Mouse (Mus musculus) midbrain, embryonic 12.5 days (tissue): ENCODE results near the gene Fam163b. TPM values are rescaled to one million over a fixed set of nuclear protein-coding genes. Genes with fewer than 3 reads are reported as not detected.

Source experiments
- ATAC-seq: fragments of 200-750 bp; cut with Nextera tagmentation; 2 replicates; pipeline ENCODE4 v1.8.0; 2017; ENCODE audit warnings: low read depth, moderate TSS enrichment, moderate library complexity; ENCODE audit not compliant: low FRiP score
- H3K27ac ChIP-seq: fragments of 300-500 bp; sonication (generic); replicated peaks from 2 replicates; pipeline ENCODE4 v1.5.1; 2016; ENCODE audit warnings: mild to moderate bottlenecking
- H3K27me3 ChIP-seq: fragments of 300-500 bp; sonication (generic); 2 replicates; pipeline ENCODE4 v1.6.1; 2016; ENCODE audit warnings: mild to moderate bottlenecking
- H3K36me3 ChIP-seq: fragments of 300-500 bp; sonication (generic); 2 replicates; pipeline ENCODE4 v1.6.1; 2016
- H3K4me1 ChIP-seq: fragments of 300-500 bp; sonication (generic); 2 replicates; pipeline ENCODE4 v1.6.1; 2016
- H3K4me2 ChIP-seq: fragments of 300-500 bp; sonication (generic); replicated peaks from 2 replicates; pipeline ENCODE4 v1.6.1; 2016; ENCODE audit warnings: mild to moderate bottlenecking, moderate library complexity
- H3K4me3 ChIP-seq: fragments of 300-500 bp; sonication (generic); 2 replicates; pipeline ENCODE4 v1.5.1; 2016; ENCODE audit warnings: mild to moderate bottlenecking
- H3K9ac ChIP-seq: fragments of 300-500 bp; sonication (generic); replicated peaks from 2 replicates; pipeline ENCODE4 v1.6.1; 2016; ENCODE audit warnings: mild to moderate bottlenecking, moderate library complexity
- H3K9me3 ChIP-seq: fragments of 300-500 bp; sonication (generic); 2 replicates; pipeline ENCODE4 v1.6.1; 2016; ENCODE audit warnings: mild to moderate bottlenecking
- WGBS: fragments of 180-500 bp; shearing (Covaris S2); methylation state at CpG from one replicate; pipeline ENCODE4 v1.1.7; 2016; 5-methylcytosine and 5-hydroxymethylcytosine counted together
- polyA plus RNA-seq: library from polyadenylated mRNA; unstranded; fragments of >200 nt; fragmentation: Nextera tagmentation; extraction: Ambion mirVana; gene quantifications from 2 replicates; pipeline ENCODE4 v1.2.1, GENCODE M21; 2016

Gene Fam163b
- polyA plus RNA-seq, 1 experiment from 2014 or later = 0.27 TPM

DNA sequence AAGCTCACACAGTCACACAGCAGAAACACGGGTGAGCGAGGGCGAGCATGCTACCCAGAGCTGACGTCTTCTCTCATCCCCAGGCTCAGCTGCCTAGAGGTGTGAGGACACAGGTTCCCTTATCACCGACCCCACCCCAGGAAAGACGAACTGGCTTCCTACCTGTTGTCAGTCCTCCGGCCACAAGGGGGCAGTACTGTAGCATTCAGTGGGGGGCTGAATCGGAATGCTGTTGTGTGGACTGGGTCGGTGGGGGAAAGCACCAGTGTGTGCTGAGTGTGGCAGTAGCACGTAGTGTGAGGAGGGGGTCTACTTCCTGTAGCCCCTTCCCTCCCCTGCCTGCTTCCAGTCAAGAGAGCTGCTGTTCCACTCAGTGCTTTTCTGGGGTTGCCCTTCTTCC, 16.3 kb downstream of the Fam163b start:
- no peak overlapping the region for H3K4me3 ChIP-seq
- ATAC-seq = no peak
- 41% methylated on average over 10 of the region's 10 CpGs for WGBS

DNA sequence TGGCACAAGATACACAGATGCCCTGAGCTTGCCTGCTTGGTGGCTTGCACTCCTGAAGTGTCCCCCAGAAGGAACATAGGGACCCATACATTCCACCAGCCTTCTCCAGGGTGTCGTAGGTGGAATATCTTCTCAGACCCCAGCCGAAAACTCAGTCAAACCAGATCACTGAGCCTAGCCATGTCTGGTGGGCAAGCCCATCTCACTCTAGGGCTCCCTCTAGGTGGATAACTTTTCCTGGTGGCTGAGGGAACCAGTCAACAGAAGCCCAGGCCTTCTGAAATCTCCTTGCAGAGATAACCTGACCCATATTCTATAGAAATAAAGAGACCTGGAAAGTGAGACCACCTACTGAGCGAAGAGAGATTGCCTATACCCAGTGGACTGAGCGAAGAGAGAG, 19.2 kb downstream of the Fam163b start:
- Histone ChIP-seq H3K9me3 (no peaks in the 10 kb centered on the region), H3K9ac (no peak overlapping the region), H3K4me1 (peaks cover 15% of the 10 kb centered on the region), H3K4me2 (no peak overlapping the region), H3K27me3 (no peaks in the 10 kb centered on the region; the same call in none of the 2 replicates), H3K36me3 (no peaks in the 10 kb centered on the region), H3K27ac (no peak overlapping the region), H3K4me3 (no peak overlapping the region)
- 91% methylated on average over 4 of the region's 4 CpGs for WGBS
- ATAC-seq = no peak

More for the DNA sequence above, 16.3 kb downstream of the Fam163b start:
- Histone ChIP-seq H3K4me2 (no peak overlapping the region), H3K27me3 (no peaks in the 10 kb centered on the region; the same call in none of the 2 replicates), H3K9ac (no peak overlapping the region), H3K4me1 (peaks cover 15% of the 10 kb centered on the region), H3K36me3 (no peaks in the 10 kb centered on the region), H3K27ac (no peak overlapping the region), H3K9me3 (no peaks in the 10 kb centered on the region)

DNA sequence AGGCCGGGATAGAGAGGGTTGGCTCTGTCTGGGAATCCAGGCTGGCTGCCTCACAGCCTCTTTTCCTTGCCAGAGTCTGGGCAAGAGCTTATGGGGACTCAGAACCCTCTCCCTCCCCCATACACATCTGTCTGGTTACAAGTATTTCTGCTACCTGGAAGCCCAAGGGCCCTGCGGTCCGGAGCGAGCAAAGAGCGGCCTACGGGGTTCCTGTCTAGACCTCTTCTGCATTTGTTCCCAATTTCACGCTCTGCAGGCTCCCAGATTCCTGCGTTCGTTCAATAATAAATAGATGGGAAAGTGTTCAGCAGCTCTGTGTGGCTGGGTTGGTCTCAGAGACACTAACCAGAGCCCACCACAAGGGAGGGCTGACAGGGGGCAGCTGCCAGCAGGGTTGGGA, 19.7 kb downstream of the Fam163b start:
- Histone ChIP-seq H3K4me3 (no peak overlapping the region), H3K27ac (no peak overlapping the region), H3K36me3 (no peaks in the 10 kb centered on the region), H3K4me1 (peaks cover 15% of the 10 kb centered on the region), H3K27me3 (no peaks in the 10 kb centered on the region; the same call in none of the 2 replicates), H3K4me2 (no peak overlapping the region), H3K9ac (no peak overlapping the region), H3K9me3 (no peaks in the 10 kb centered on the region)
- 35% methylated on average over 9 of the region's 9 CpGs for WGBS
- ATAC-seq = no peak

DNA sequence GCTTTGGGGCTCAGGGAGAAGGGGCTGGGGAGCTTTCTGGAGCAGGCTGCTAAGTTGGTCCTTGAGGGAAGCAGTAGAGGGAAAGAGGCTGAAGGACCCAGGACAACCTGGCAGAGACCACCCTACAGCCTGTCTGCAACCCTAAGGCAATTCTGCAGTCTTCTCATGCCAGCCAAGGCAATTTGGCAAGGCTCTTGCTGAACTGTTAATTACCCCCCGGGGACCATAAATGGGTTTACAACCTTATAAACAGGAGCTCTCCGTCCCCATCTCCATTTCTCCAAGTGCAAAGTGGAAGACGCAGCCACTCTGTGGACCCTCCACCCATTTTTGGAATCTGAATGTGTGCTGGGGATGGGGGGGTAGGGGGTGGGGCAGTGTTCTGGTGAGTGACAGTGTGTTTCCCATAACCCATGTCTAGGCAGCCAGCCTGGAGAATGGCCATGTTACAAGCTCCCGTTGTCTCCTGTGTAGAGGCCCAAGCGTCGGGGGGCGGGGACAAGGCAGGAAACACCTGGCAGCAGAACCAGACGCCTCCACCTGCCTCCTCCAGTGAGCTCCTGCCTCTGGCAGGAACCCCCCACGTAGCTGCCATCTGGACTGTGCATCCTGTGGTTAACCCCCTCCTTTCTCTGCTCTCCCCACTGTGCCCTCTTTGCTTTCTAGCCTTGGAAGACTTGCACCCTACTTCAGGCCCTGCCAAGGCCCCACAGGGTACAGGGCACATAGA, 20.5 kb downstream of the Fam163b start:
- ATAC-seq = no peak
- Histone ChIP-seq H3K4me2 (no peak overlapping the region), H3K27ac (no peak overlapping the region)

DNA sequence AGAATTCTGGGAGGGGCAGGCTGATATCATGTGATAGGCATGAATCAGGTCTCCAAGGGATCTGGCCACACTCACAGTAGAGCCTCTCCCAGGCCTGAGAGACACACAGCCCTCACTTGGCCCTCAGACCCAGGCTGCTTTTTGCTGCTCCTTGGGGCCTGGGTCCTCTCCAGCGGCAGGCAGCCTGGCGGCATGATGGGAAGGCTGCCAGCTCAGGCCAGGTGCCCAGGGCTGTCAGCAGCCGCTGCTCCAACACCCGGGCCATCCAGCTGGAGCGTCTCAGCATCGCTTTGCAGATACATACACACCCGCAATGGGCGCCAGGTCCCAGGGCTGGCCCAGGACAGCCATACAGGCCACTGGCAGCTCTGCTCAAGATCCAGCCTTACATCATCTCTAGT, 22.1 kb downstream of the Fam163b start:
- Histone ChIP-seq H3K27ac (no peak overlapping the region), H3K36me3 (no peaks in the 10 kb centered on the region), H3K9me3 (no peaks in the 10 kb centered on the region), H3K9ac (no peak overlapping the region), H3K27me3 (no peaks in the 10 kb centered on the region; the same call in none of the 2 replicates), H3K4me1 (peaks cover 15% of the 10 kb centered on the region), H3K4me3 (no peak overlapping the region), H3K4me2 (no peak overlapping the region)
- WGBS = 90% methylated on average over 8 of the region's 8 CpGs
- no peak for ATAC-seq

More for the DNA sequence above, 20.5 kb downstream of the Fam163b start:
- Histone ChIP-seq H3K9ac (no peak overlapping the region), H3K9me3 (no peaks in the 10 kb centered on the region), H3K4me1 (peaks cover 15% of the 10 kb centered on the region), H3K36me3 (no peaks in the 10 kb centered on the region), H3K27me3 (no peaks in the 10 kb centered on the region; the same call in none of the 2 replicates), H3K4me3 (no peak overlapping the region)
- WGBS = 55% methylated on average over 9 of the region's 9 CpGs

DNA sequence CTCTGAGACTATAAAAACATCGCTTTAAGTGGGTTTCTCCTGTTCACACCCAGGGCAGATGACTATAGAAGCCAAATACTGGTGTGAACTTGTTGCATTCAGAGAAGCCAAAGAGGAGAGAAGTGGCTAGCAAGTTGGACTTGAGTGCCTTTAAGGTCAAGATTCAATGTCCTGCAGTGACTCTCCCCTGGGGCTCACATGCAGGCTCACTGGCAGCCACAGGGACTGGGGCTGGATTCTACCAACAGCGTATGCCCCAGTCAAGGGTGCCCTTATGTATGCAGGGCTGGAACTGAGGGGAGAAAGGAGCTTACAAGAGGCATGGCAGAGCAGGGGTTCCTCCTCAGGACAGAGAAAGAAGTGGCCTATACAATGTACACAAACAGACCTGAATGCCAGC, 22.5 kb downstream of the Fam163b start:
- no peak overlapping the region for H3K27ac ChIP-seq
- no peaks in the 10 kb centered on the region for H3K36me3 ChIP-seq
- no peaks in the 10 kb centered on the region; the same call in none of the 2 replicates for H3K27me3 ChIP-seq
- H3K4me1 ChIP-seq = peaks cover 15% of the 10 kb centered on the region
- no peak overlapping the region for H3K9ac ChIP-seq
- no peak for ATAC-seq
- H3K4me3 ChIP-seq = no peak overlapping the region
- no peak overlapping the region for H3K4me2 ChIP-seq
- 90% methylated on average over 2 of the region's 2 CpGs for WGBS
- H3K9me3 ChIP-seq = no peaks in the 10 kb centered on the region

DNA sequence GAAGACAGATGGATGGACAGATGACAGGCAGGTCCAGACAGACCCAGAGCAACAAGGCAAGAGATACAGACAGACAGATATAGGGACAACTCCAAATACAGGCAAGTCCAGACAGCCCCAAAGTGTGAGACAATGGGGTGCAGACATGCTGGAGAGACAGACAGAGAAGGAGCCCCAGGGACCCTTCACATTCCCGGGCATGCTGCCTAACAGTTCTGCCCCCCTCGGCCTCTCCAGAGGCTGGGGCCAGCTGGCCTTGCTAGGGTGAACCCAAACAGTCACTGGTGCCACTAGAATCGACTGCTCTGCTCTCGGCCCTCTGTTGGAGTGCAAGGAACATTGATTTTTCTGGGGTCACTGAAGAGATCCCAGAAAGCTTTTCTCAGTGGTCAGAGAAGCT, 23.8 kb downstream of the Fam163b start:
- H3K4me2 ChIP-seq = no peak overlapping the region
- no peak for ATAC-seq
- no peak overlapping the region for H3K4me3 ChIP-seq
- no peaks in the 10 kb centered on the region for H3K36me3 ChIP-seq
- no peak overlapping the region for H3K9ac ChIP-seq
- WGBS = 67% methylated on average over 4 of the region's 4 CpGs
- H3K9me3 ChIP-seq = no peaks in the 10 kb centered on the region
- no peak overlapping the region for H3K27ac ChIP-seq
- peaks cover 15% of the 10 kb centered on the region for H3K4me1 ChIP-seq
- no peaks in the 10 kb centered on the region; the same call in none of the 2 replicates for H3K27me3 ChIP-seq

DNA sequence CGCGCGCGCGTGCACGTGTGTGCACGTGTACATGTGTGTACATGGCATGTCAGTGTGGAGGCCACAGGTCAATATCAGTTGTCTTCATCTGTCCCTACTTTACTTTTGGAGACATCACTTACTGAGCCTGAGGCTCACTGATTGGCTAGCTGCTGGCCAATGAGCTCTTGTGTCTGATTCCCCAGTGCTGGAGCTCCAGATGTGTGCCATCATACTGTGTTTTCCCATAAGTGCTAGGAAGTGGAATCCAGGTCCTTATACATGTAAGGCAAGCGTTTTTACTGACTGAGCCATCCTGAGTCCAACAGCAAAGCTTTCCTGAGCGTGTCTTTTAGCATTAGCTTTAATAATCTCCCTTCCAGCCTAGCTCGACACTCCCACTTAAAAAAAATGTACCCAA, 28.1 kb downstream of the Fam163b start:
- H3K4me3 ChIP-seq = no peak overlapping the region
- no peak overlapping the region for H3K27ac ChIP-seq
- H3K4me2 ChIP-seq = no peak overlapping the region
- 0 out of 2 replicates have a peak, but pooled peaks cover 8% of the 10 kb centered on the region for H3K27me3 ChIP-seq
- no peak overlapping the region for H3K9ac ChIP-seq
- WGBS = 88% methylated on average over 10 of the region's 10 CpGs
- H3K9me3 ChIP-seq = no peaks in the 10 kb centered on the region
- ATAC-seq = no peak
- H3K36me3 ChIP-seq = no peaks in the 10 kb centered on the region
- no peaks in the 10 kb centered on the region for H3K4me1 ChIP-seq

DNA sequence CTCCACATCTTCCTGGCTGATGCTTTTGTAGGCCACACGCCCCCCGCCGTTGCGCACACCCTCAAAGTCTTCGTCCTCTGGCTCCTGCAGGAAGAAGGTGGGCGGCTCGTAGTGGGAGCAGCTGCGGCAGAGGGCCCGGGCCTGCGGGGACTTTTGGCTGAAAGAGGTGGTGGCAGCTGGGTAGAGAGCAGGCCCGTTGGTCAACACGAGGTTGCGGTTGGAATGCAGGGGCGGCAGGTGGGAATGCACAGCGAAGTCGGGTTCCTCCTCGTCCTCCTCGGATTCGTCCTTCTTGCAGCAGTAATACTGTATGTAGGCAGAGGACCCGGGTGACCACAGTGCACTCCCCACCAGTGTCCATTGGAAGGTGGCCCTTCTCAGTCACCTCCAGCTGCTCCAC, 29.7 kb downstream of the Fam163b start:
- no peak overlapping the region for H3K4me2 ChIP-seq
- no peak overlapping the region for H3K9ac ChIP-seq
- H3K4me3 ChIP-seq = no peak overlapping the region
- H3K27me3 ChIP-seq = 0 out of 2 replicates have a peak, but pooled peaks cover 8% of the 10 kb centered on the region
- peaks cover 6% of the 10 kb centered on the region; the same call in 1 of the 2 replicates for H3K4me1 ChIP-seq
- no peak overlapping the region for H3K27ac ChIP-seq
- WGBS = 74% methylated on average over 20 of the region's 20 CpGs
- no peaks in the 10 kb centered on the region for H3K9me3 ChIP-seq
- ATAC-seq = no peak
- H3K36me3 ChIP-seq = no peaks in the 10 kb centered on the region

DNA sequence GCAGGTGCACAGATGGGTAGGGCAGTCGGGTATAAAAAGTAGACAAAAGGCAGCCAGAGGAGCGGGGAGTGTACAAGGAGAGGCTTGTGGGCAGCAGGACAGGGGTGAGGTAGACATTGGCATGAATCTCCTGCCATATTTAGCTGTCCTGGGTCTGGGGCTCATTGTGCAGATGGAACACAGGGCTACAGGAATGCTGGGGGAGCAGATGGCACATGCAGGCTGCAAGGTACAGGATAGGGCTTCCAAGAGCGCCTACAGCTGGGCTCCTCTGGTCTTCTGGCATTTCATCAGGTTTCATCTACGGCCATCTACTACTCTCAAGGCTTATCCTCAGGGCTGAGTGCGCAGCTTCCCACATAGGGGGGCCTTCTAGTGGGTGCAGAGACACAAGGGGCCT, 33.2 kb downstream of the Fam163b start:
- Histone ChIP-seq H3K4me3 (no peak overlapping the region), H3K36me3 (no peaks in the 10 kb centered on the region), H3K27me3 (0 out of 2 replicates have a peak, but pooled peaks cover 8% of the 10 kb centered on the region), H3K4me2 (no peak overlapping the region), H3K27ac (no peak overlapping the region), H3K9ac (no peak overlapping the region), H3K9me3 (no peaks in the 10 kb centered on the region), H3K4me1 (peaks cover 6% of the 10 kb centered on the region; the same call in 1 of the 2 replicates)
- no peak for ATAC-seq
- 84% methylated on average over 5 of the region's 5 CpGs for WGBS

DNA sequence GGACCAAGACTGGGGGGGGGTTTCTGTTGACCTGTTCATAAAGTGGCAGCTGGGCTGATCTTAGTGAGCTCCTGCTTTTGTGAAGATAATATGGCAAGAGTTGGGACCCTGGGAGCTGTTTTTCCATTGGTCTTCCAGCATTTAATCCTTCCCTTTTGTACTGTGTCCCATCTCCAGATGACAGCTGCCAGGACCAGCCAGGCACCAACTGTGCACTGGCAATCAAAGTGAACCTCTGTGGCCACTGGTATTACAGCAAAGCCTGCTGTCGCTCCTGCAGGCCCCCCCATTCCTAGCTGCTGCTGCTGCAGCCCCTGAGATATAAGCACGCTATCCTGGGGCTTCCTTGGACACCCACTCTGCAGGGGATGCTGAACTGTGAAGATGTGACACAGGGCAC, 34.1 kb downstream of the Fam163b start:
- H3K36me3 ChIP-seq = no peaks in the 10 kb centered on the region
- WGBS = 62% methylated on average over 2 of the region's 2 CpGs
- H3K9me3 ChIP-seq = no peaks in the 10 kb centered on the region
- no peak overlapping the region for H3K9ac ChIP-seq
- no peak overlapping the region for H3K4me2 ChIP-seq
- 0 out of 2 replicates have a peak, but pooled peaks cover 8% of the 10 kb centered on the region for H3K27me3 ChIP-seq
- no peak for ATAC-seq
- peaks cover 6% of the 10 kb centered on the region; the same call in 1 of the 2 replicates for H3K4me1 ChIP-seq
- no peak overlapping the region for H3K4me3 ChIP-seq
- no peak overlapping the region for H3K27ac ChIP-seq

DNA sequence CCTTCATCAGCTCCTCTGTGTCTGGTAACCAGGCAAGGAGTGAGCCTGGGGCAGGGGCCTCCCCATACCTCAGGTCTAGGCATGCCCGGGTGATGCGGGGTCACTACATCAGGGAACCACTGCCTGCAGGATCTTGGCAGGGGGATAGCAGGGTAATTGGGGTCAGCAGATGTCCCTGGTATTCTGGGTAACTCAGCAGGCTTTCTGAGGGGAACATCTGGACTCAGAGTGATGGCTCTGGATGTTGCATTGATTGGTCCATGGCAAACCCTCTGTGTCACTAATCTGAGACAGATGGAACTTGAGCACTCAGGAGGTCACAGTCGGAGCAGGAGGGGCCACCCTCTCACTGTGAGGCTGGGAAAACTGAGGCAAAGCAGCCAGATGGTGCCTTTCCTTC, 35.5 kb downstream of the Fam163b start:
- Histone ChIP-seq H3K4me1 (peaks cover 6% of the 10 kb centered on the region; the same call in 1 of the 2 replicates), H3K36me3 (no peaks in the 10 kb centered on the region), H3K4me3 (no peak overlapping the region), H3K9ac (no peak overlapping the region), H3K27ac (no peak overlapping the region), H3K27me3 (peaks cover 3% of the 10 kb centered on the region; the same call in 1 of the 2 replicates), H3K4me2 (no peak overlapping the region), H3K9me3 (no peaks in the 10 kb centered on the region)
- ATAC-seq = no peak
- 63% methylated on average over 3 of the region's 3 CpGs for WGBS
